Mouse (Mus musculus) hindbrain, embryonic 16.5 days (tissue): ENCODE results near the gene Trpv2. TPM values are rescaled to one million over a fixed set of nuclear protein-coding genes. Genes with fewer than 3 reads are reported as not detected.

ENCODE experiments used
- ATAC-seq: fragments of 200-750 bp; cut with Nextera tagmentation; 2 replicates; pipeline ENCODE4 v1.8.0; 2017; ENCODE audit warnings: moderate TSS enrichment, moderate library complexity
- H3K27ac ChIP-seq: fragments of 300-500 bp; sonication (generic); 2 replicates; pipeline ENCODE4 v1.5.1; 2014; ENCODE audit warnings: low read depth, mild to moderate bottlenecking, control low read depth, low read length, moderate library complexity
- H3K27me3 ChIP-seq: fragments of 300-500 bp; sonication (generic); replicated peaks from 2 replicates; pipeline ENCODE4 v1.6.1; 2014; ENCODE audit warnings: low read length; ENCODE audit not compliant: control insufficient read depth, insufficient read depth
- H3K36me3 ChIP-seq: fragments of 300-500 bp; sonication (generic); 2 replicates; pipeline ENCODE4 v1.6.1; 2014; ENCODE audit warnings: mild to moderate bottlenecking, low read length, moderate library complexity, mixed read lengths; ENCODE audit not compliant: control insufficient read depth, insufficient read depth
- H3K4me1 ChIP-seq: fragments of 300-500 bp; sonication (generic); 2 replicates; pipeline ENCODE4 v1.6.1; 2014; ENCODE audit warnings: low read depth, low read length; ENCODE audit not compliant: control insufficient read depth, insufficient read depth
- H3K4me2 ChIP-seq: fragments of 300-500 bp; sonication (generic); 2 replicates; pipeline ENCODE4 v1.6.1; 2014; ENCODE audit warnings: mild to moderate bottlenecking, low read length, control low read depth, moderate library complexity
- H3K4me3 ChIP-seq: fragments of 300-500 bp; sonication (generic); 2 replicates; pipeline ENCODE4 v1.5.1; 2014; ENCODE audit warnings: mild to moderate bottlenecking, low read length, control low read depth, moderate library complexity
- H3K9ac ChIP-seq: fragments of 300-500 bp; sonication (generic); 2 replicates; pipeline ENCODE4 v1.6.1; 2014; ENCODE audit warnings: low read depth, mild to moderate bottlenecking, control low read depth, low read length, moderate library complexity
- H3K9me3 ChIP-seq: fragments of 300-500 bp; sonication (generic); 2 replicates; pipeline ENCODE4 v1.6.1; 2014; ENCODE audit warnings: mild to moderate bottlenecking, low read length, moderate library complexity; ENCODE audit not compliant: control insufficient read depth
- WGBS: fragments of 180-500 bp; shearing (Covaris S2); extraction: QIAGEN DNeasy Blood & Tissue Kit; methylation state at CpG from one replicate; pipeline ENCODE4 v1.1.7; 2014; 5-methylcytosine and 5-hydroxymethylcytosine counted together
- polyA plus RNA-seq: library from polyadenylated mRNA; unstranded; fragments of >200 nt; fragmentation: Nextera tagmentation; extraction: Ambion mirVana; gene quantifications from 2 replicates; pipeline ENCODE4 v1.2.1, GENCODE M21; 2015

The Trpv2 gene
- polyA plus RNA-seq: 35.3 and 36.6 TPM in 2 replicates

DNA sequence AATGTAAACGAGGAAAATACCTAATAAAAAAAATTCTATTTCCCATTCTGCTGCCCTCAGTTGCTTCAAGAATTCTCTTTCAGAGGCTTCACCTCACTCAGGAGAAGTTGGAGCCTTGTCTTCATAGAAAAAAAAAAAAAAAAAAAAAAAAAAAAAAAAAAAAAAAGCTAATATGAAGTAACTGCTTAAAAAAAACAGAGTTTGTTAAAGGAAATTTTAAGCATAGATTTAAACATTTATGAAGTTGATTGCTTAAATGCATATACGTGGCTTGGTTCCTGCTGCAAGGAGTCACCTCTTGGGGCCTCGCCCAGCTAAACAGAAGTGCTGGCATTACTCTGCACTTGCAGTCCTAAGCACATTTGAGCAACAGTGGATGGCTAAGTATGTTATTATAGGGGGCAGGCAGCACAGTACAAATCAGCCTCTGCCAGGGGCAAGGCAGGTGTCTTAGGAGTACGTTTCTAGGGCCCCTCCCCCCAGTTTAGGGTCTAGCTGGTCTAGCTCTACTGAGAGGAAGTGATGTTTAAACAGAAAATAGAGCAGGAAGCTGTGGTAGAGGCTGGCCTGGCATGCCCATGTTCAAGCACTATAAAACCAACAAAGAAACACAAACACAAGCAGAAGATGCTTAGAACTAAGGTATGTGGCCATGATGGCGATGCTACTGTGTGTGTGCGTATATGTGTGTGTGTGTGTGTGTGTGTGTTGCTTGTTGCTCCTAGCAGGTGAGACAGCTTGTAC is at the start of gene Trpv2:
Gene Trpv2 (plus strand): TSS at position 528 of the 744 bp plus-strand sequence.
- Histone ChIP-seq H3K9ac (peak within 1 kb of the TSS; percentile 80; the same call in 1 of the 2 replicates), H3K27me3 (no peaks in the 10 kb centered on the region), H3K36me3 (no peaks in the 10 kb centered on the region), H3K27ac (peak within 1 kb of the TSS; percentile 80), H3K4me2 (peak within 1 kb of the TSS; percentile 94), H3K9me3 (no peaks in the 10 kb centered on the region), H3K4me1 (no peaks in the 10 kb centered on the region; the same call in none of the 2 replicates), H3K4me3 (peak within 1 kb of the TSS; percentile 58)
- WGBS: 82% methylated on average over 6 of the region's 6 CpGs
- no peak for ATAC-seq

DNA sequence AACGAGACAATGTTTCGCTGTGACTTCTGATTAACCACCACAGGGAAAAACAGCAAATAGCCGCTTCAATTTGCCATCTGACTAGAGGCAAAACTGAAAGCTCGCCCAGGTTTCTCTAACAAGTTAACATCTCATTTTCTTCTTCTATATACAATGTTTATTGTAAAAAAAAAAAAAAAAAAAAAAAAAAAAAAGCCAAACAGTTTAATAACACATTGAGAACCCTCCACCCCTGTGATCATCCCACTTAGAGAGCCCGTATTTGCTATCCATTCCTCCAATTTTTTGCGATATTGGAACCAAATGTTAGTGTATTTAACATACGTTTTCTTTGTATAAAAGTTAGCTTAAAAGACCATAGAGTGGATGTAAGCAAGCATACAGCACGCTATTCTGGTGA is 37.2 kb upstream of the Trpv2 start:
- Histone ChIP-seq H3K36me3 (0 out of 2 replicates have a peak, but pooled peaks cover under 1% of the 10 kb centered on the region), H3K9me3 (no peaks in the 10 kb centered on the region), H3K4me3 (no peak overlapping the region; the same call in 1 of the 2 replicates), H3K27me3 (no peaks in the 10 kb centered on the region), H3K4me2 (peak overlapping the region; percentile 90), H3K9ac (no peak overlapping the region), H3K27ac (no peak overlapping the region), H3K4me1 (peaks cover 7% of the 10 kb centered on the region)
- WGBS: 80% methylated on average over 8 of the region's 8 CpGs
- ATAC-seq: no peak

DNA sequence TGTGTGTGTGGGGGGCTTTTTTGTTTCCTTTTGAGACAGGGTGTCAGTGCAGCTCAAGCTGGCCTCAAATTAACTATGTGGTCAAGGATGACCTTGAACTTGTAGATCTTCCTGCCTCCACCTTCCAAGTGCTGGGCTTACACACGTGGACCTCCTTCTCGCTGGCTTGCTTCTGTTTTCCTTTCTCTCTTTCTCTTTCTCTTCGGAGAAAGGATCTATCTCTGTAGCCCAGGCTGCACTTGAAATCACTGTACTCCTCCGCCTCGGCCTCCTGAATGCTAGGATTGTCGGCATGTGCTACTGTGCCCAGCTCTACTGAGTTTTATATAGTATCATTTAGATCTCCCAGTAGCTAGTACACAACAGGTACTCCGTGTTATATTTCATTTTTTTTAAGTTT is 36.7 kb upstream of the Trpv2 start:
- 14% methylated on average over 7 of the region's 7 CpGs for WGBS
- H3K36me3 ChIP-seq: no peaks in the 10 kb centered on the region
- peaks cover 7% of the 10 kb centered on the region for H3K4me1 ChIP-seq
- H3K9me3 ChIP-seq: no peaks in the 10 kb centered on the region
- H3K4me3 ChIP-seq: peak overlapping the region; percentile 88
- peak overlapping the region; percentile 90 for H3K4me2 ChIP-seq
- no peak for ATAC-seq
- H3K9ac ChIP-seq: peak overlapping the region; percentile 57
- H3K27ac ChIP-seq: no peak overlapping the region
- no peaks in the 10 kb centered on the region for H3K27me3 ChIP-seq

DNA sequence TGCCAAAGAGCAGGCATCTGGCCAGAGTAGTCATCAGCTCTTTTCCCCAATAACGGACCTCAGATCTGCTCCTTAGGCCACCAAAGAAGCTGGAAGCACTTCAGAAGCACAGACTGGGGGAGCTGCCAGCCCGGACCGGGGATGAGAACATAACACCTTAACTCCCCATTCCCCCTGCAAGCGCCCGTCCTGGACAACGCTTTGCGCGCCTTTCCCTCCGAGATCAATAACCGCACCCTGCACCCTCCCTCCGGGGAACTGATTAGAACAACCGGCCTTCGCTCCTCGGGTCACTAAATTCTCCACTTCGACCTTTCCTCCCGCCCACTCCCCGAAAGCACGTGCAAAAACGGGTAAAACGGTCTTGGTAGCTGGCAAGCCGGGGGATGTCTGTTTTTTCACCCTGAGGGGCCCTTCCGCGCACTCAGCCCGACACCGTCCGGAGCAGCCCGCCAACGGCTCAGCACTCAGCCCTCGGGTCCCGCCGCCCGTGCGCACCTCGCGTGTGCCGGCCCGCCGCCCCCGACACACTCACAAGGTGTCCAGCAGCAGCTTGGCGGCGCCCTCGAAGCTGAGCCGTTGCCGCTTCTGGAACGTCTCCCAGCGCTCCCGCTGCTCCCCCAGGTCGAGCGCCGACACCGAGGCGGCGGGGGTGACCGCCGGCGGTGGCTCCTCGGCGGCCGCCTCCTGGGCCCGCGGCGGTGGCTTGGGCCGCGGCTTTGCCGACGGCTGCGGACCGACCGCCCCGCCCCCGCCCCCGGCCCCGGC is 35.8 kb upstream of the Trpv2 start:
- Histone ChIP-seq H3K9ac (peak overlapping the region; percentile 93), H3K4me3 (peak overlapping the region; percentile 88), H3K27me3 (no peaks in the 10 kb centered on the region), H3K9me3 (no peaks in the 10 kb centered on the region), H3K4me2 (peak overlapping the region; percentile 90), H3K4me1 (peaks cover 7% of the 10 kb centered on the region), H3K27ac (peak overlapping the region; percentile 85), H3K36me3 (no peaks in the 10 kb centered on the region)
- under 1% methylated on average over 42 of the region's 73 CpGs for WGBS
- peak; percentile 86 for ATAC-seq

DNA sequence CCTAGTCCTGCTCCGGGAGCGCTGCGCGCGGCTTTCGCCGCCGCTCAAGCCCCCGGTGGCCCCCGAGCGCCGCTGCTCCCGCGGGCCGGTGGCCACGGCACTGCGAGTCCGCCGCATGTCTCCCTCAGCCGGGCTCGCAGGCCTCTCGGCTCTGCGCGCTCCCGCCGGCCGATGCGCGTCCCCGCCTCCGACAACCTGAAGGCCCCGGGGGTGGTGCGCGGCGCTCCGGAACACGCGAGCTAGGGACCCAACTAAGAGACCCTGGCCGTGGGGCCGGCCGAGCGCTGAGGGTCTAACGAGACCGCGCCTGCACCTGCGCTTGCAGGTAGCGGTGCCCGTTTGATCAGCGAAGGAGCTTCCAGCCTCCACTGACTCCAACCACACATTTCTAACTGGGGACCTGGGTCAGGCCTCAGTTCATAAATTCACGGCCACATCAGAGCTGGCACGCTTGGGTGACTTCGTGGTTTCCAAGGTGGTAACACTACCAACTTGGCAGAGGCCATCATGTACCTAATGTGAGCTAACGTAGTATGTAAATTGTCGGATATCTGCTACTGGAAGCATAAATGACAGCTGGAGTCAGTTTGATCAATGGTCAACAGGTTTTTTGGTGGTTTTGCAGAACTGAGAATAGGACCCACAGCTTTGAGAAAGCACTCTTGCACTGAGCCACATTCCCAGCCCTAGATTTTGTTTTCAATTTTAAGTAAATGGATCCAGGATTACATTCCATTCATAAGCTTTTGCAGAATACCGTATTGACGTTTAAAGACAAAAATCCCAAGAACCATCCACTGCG is 35.0 kb upstream of the Trpv2 start, which contains the start of gene Cenpv:
Gene Cenpv (minus strand): TSS at position 173 of the 802 bp plus-strand sequence.
- H3K27ac ChIP-seq: peak within 1 kb of the TSS; percentile 85
- no peaks in the 10 kb centered on the region for H3K9me3 ChIP-seq
- H3K27me3 ChIP-seq: no peaks in the 10 kb centered on the region
- peak within 1 kb of the TSS; percentile 88 for H3K4me3 ChIP-seq
- no peaks in the 10 kb centered on the region for H3K36me3 ChIP-seq
- peak within 1 kb of the TSS; percentile 93 for H3K9ac ChIP-seq
- 5% methylated on average over 51 of the region's 57 CpGs for WGBS
- H3K4me1 ChIP-seq: peaks cover 7% of the 10 kb centered on the region
- peak; percentile 84 for ATAC-seq
- H3K4me2 ChIP-seq: peak within 1 kb of the TSS; percentile 90

DNA sequence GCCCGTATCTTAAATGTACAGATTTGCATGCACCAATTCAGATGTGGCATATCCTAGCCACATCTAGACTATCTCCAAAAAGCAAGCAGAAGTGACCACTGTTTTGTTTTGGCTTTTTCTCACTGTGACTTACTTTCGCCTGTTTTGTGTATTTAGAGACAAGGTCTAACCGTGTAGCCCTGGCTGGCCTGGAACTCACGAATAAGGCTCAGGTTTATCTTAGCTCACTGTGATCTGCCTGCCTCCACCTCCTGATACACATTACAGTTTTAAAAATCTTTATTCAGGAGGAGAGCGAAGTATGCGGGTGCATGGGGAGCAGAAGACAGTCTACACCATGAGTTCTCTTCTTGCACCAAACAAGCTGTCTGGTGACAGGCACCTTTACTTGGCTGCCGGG is 34.1 kb upstream of the Trpv2 start:
- WGBS: 85% methylated on average over 7 of the region's 7 CpGs
- ATAC-seq: no peak
- Histone ChIP-seq H3K9ac (no peak overlapping the region), H3K9me3 (no peaks in the 10 kb centered on the region), H3K27ac (no peak overlapping the region), H3K36me3 (no peaks in the 10 kb centered on the region), H3K4me3 (no peak overlapping the region), H3K27me3 (no peaks in the 10 kb centered on the region), H3K4me1 (peaks cover 7% of the 10 kb centered on the region), H3K4me2 (no peak overlapping the region)

DNA sequence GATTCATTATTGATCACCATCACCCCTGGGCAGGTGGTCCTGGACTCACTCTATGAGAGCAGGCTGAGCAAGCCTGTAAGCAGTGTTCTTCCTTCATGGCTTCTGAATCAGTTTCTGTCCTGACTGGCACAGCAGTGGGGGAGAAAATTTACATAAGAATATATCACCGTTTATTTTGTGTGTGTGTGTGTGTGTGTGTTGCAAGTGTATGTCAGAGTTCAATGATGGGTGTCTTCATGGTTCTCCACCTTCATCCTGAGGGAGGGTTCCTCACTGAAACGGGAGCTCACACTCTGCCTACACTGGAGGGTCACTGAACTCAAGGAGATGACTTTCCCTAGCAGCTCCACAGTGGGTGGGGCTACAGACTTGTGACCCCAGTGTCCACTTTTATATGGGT is 33.3 kb upstream of the Trpv2 start:
- Histone ChIP-seq H3K27me3 (no peaks in the 10 kb centered on the region), H3K9me3 (no peaks in the 10 kb centered on the region), H3K4me3 (no peak overlapping the region), H3K27ac (no peak overlapping the region), H3K4me1 (peaks cover 7% of the 10 kb centered on the region), H3K36me3 (no peaks in the 10 kb centered on the region), H3K4me2 (no peak overlapping the region), H3K9ac (no peak overlapping the region)
- 42% methylated on average over 2 of the region's 2 CpGs for WGBS
- ATAC-seq: no peak

DNA sequence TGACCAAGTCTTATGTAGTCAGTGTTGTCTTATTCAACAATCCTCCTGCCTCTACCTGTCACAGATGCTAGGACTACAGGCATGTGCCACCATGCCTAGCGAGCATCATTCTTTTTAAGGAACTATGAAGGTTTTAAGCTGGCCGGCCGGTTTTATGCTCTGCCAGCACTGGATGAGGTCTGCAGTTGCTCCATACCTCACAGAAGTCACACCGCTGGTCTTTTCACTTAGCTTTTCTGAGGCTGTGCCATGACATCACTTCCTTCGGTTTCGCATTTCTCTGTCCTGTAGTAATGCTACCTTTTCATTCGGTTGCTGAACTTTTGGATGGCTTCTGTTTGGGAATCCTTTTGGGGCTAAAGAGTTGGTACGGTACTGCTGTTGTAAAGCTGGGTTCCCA is 32.7 kb upstream of the Trpv2 start:
- no peaks in the 10 kb centered on the region for H3K27me3 ChIP-seq
- H3K4me1 ChIP-seq: peaks cover 7% of the 10 kb centered on the region
- ATAC-seq: no peak
- 86% methylated on average over 8 of the region's 8 CpGs for WGBS
- no peak overlapping the region for H3K4me3 ChIP-seq
- H3K4me2 ChIP-seq: no peak overlapping the region
- no peaks in the 10 kb centered on the region for H3K9me3 ChIP-seq
- no peak overlapping the region for H3K9ac ChIP-seq
- no peak overlapping the region for H3K27ac ChIP-seq
- H3K36me3 ChIP-seq: no peaks in the 10 kb centered on the region
